Mouse (Mus musculus): ENCODE results near the gene Tdrkh.

- TF ChIP-seq CTCF (IDR thresholded peaks at IDR 0.05; ENCODE audit: extremely low read depth, insufficient read length, insufficient replicate concordance, low read depth, low read length) (no peak), POLR2A (IDR thresholded peaks at IDR 0.05; ENCODE audit: low read depth, low read length) (no peak)
Measured at GRCm38 (mm10) chr3:94405561-94405960, 7.5 kb upstream of the Tdrkh start.

Measured in small intestine, adult 2 months (tissue).